Mouse (Mus musculus) ovary, adult 18-20 months (tissue): ENCODE data around the gene Tbccd1.

ENCODE experiments used
- DNase-seq: peaks from one replicate; pipeline ENCODE4 v3.0.0; 2022; ENCODE audit warnings: low spot score, mixed read lengths

Tbccd1 gene

DNA sequence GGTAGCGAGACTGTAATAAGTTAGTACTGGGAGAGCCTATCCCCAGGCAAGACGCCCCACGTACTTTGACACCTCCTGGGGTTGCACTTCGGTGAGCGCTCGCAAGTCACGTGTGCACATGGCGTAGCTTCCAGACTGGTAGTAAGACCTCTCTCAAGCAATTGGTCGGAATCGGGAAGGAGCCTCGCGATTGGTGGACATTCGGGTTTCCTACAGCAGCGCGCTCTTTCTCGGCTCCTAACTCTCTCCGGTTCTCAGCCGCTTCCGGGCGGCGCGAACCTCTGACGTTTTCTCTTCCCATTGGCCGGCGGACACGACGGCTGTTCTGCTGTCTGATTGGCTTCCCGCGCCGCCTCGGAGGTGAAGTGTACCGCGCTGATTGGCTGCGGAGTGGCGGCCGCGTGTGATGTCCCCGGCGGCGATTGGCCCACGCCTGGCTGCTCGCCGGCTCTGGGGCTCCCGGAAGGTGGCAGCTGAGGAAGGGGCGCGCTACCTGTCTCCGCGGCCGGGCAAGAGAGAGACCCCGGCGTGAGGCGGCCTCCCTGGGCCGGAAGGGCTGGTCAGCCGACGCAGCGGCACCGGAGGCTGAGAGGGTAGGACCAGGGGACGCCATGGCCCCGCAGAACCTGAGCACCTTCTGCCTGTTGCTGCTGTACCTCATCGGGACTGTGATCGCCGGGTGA lies at the start of gene Tbccd1, which contains the start of gene Dnajb11:
Gene Tbccd1, minus strand, starts transcription at position 239 of the 683 bp plus-strand sequence.
Gene Dnajb11, plus strand, starts transcription at position 415 of the 683 bp plus-strand sequence.
- DNase-seq: peak; percentile 98

DNA sequence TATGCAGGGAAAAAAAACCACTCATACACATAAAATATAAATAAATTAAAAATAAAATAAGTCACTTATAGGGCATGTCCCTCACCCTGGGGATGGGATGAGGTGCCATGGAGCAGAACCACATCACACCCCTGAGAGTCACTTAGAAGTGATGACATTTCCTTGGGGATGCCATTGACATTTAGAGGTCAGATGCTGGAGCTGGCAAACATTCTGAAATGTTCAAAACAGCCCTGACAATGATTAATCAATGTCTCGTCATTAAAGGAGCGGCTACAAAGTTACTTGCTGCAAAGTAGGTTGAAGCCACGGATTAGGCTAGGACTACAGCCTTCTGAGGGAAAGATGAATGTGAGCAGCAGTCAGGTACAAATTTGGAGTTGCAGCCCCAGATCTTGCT lies 43.9 kb upstream of the Tbccd1 start:
- DNase-seq: no peak

DNA sequence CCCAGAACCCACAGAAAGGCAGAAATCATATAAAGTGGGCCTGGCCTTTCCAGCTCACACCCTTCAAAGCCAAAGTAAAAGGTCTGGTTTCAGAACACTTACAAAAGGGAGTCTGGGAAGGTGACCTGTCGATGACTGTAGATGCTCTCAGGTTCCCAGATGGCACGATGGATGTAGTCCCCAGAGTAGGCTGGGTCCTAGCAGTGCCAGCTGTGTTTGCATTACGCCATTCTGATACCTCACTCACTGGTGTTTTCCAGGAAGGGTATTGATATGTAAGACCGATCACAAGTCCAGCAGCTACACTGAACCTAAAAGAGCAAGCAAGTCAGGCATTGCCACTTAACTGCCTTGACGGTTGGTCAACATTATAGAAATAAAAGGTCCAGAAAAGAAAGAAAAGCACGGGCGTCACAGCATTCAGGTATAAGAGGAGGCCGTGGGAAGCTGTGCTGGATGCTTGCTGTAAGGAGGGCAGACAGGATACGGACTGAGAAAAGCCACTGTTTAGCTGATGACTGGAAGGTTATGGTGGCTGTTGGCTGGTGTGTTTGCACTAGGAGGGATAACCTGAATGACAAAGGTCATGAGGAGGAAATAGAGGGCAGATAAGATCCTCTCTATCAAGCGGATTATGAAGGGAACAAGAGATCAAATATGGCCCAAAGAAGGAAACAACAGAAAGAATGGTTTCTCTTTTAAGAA lies 42.5 kb upstream of the Tbccd1 start:
- DNase-seq: no peak

DNA sequence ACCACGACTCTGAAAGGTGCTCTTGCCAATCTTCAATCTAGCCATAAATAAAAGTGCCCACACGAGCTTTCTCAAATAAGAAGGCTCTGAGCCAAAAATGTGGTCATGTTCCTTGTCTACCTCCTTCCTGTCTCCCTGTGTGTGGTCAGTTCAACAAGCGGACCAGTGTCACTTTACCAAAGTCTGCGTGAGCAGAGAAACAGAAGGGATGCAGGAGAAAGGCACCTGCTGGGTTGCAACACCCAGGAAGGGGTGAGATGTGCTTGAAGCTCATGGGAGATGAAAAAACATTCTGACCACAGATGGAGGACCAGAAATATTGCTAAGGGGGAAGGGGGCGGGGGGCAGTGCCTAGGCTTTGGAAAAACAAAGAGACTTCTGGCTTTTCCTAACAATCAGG lies 41.9 kb upstream of the Tbccd1 start:
- no peak for DNase-seq

DNA sequence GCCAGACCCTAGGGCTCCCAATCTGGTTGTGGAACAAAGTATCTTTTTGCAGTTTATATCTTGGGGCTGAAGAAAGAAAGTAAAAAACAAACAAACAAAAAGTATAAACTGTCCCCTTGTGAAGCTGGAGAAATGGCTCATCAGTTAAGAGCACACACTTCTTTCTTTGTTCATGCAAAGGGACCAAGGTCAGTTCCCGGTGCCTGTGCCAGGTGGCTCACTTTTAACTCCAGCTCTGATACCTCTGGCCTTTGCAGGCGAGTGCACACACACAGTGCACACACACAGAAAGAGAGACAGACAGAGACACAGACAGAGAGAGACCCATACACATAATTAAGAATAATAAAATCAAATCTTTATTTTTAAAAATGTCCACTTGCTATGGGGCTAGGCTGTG lies 39.1 kb upstream of the Tbccd1 start:
- DNase-seq: no peak

DNA sequence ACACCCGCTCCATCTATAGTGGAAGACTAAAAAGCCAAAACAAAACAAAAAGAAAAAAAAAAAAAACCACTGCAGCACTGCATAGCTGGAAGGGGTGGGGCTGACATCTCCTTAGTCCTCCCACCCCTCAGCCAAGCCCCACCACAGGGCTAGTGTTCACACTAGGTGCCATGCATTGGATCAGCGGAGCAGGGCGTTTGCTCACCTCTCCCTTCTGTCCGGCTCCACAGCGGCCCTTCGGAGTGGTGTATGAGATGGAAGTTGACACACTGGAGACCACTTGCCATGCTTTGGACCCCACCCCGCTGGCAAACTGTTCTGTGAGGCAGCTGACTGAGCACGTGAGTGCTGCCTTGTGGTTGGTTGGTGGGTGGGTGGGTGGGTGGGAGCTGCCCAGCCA lies 36.6 kb upstream of the Tbccd1 start:
- DNase-seq: no peak

DNA sequence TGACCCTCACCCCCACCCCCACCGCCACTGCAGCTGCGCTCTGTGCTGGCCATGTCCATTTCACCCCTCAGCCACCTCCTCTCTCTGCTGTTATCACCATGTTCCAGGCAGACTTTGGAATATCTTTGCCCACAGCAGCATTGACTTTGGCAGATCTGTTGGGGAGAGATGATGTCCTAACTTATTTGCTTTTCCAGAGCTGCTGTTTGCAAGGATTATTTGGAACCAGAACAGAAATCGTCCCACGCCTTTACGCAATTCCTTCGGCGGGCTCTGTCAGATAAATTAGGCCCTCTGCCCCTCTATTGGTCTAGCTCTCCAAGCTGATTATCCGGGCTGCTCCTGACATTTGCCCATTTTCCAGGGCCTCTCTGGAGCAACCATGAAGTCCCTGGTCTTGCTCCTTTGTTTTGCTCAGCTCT lies 34.3 kb upstream of the Tbccd1 start:
- DNase-seq: no peak

DNA sequence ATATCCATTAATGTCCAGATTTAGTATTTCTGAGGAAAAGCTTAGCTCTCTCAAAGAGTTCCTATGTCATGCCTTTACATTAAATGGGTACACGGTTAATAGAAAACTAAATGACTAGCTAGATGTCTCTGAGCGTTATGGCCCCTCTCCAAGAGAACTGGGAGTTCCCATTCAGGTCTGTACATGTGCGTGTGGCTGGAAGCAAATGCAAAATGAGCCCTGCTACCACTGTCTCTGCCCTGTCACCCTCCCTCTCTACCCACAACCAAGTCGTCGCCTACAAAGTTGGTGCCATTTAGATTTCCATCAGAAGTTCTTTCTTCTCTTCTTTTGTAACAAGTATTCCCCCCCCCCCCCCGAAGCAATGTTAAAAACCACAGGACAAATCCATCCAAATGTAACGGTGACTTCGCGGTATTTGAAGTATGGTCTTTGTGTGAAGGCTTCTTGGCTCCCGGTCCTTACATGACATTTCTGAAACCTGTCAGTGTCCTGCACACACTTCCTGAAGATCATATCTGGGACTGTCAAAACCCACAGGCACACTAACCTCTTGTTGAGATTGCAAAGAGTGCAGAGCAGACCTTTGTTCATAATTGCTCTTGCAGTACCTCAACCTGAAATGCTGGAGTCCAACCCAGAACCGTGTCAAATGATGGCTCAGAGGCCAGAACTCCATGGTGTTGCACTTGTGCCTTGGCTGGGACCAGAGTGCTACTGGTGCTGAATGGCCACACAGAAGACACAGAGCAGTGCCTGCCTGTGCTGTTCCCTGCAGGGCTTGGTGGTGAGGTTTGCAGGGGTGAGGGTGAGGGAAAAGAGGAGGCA lies 33.4 kb upstream of the Tbccd1 start, which contains the start of gene Ahsg:
Gene Ahsg, plus strand, starts transcription at position 595 of the 828 bp plus-strand sequence.
- DNase-seq: no peak

DNA sequence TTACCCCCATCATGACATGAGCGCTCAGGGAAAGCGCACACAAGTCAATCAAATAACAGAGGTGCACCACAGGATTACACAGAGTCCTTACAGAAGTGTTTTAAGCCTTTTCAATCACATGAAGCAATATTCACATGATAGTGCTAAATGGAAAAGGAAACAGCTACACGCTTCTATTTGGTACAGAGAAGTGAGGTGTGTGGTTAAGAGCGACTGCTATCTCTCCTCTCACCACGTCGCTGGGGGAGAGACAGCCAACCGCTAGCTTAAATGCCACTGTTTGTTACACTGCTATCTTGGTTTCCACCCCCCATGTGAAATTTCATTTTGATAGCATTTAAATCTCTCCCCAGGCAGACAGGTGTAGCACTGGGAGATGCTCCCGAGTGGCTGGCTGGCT lies 32.2 kb upstream of the Tbccd1 start:
- DNase-seq: no peak

DNA sequence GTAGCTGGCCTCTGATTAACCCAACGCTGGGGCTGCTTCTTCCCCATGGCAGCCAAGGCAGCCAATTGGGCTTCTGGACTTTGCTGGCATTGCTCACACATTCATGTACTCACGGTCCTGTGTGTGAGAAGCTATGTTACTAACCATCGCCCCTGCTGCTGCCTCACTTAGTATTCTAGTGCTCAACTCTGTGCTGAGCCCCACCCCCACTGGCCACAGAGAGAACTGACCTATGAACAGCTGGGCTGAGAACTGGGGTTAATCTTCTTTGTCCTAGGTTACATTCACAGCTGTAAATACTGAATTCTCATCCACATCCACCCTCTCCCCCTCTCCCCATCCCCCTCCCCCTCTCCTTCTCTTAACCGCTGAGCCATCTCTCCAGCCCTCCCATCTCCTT lies 31.4 kb upstream of the Tbccd1 start:
- DNase-seq: no peak

DNA sequence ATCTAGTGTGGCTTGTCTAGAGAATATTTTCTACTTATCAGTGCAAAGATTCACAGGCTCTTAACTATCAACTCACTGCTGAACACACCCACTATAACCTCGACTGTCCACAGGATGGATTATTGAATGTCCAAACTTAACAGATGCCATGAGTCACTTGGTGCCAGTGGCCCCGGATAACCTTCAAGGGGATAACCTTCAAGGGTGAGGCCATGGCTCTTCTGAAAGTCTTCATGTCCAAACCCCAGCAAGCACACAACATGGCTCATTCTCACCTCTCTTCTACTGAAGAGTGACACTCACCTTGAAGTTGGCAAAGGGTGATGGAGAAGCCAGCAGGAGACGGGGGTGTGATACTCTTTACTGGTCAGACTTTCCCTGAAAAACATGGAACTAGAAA lies 29.3 kb upstream of the Tbccd1 start:
- no peak for DNase-seq

DNA sequence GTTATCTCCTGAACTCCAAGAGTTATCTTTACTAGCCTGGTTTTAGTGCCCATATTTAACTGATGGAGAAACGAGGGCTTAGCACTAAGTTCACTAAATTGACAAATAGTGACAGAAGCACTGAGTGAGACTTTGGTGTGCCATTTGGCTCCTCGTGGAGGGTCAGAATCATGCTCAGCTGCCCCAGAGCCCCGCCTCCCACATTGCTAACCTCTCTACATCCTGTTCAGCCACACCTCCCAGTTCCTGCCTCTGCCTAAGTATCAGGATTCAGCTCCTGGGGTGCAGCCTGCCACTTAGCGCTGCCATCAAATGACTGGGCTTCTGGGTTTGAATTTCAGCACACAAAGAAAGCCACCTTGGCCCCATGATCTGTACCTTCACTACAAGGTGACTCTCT lies 27.9 kb upstream of the Tbccd1 start:
- no peak for DNase-seq

DNA sequence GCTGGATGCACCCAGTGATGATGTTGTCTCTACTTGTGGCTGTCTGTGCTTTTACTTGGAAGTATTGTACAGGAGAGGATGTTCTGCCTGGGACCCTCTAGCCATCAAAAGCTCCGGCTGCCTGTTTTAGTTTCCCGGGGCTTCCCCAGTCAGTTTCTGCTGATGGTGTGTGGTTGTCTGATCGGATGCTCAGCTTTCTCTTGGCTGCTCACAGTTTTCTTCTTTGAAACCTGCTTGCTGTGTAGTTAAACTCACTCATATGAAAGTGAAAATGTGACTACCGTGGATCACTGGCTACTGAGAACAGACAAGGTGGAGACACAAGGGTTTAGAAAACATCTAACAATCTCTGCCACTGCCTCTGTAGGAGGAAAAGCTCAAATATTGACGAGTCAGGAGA lies 26.0 kb upstream of the Tbccd1 start:
- no peak for DNase-seq

DNA sequence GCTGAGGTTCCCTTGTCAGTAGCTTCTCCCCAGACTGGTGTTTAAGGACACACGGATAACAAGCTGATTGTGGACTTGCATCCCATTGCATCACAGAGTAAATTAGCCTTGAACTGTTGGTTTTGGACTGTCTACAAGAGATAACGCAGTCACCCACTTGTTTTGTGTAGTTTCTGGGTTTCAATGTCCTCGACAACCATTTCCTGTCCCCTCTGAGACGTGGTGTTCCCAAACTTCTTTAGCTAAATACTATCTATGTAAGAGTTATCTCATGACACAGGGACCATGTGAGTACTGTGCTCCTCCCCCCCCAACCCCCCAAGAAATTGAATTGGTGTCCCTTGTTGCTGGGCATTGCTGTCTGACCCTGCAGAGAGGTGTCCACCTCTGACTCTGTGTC lies 24.0 kb upstream of the Tbccd1 start:
- DNase-seq: peak; percentile 30

DNA sequence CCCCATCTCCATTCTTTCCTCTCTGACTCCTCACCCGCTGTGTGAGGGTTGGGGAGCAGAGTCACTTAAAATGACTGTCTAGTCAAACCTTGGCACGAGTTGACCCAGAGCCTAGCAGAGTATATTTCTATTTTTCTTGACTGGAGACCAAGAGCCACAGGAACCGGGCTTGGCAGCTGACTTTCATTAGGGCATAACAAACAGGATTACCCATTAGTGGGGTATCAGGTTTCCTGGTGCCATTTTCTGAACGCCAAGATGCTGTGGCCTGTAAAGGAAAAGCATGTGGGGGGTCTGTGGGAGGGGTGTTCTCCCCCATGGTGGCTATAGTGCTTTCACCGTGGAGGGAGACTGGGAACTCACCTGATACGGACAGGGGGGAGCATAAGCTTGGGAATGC lies 23.4 kb upstream of the Tbccd1 start:
- no peak for DNase-seq

DNA sequence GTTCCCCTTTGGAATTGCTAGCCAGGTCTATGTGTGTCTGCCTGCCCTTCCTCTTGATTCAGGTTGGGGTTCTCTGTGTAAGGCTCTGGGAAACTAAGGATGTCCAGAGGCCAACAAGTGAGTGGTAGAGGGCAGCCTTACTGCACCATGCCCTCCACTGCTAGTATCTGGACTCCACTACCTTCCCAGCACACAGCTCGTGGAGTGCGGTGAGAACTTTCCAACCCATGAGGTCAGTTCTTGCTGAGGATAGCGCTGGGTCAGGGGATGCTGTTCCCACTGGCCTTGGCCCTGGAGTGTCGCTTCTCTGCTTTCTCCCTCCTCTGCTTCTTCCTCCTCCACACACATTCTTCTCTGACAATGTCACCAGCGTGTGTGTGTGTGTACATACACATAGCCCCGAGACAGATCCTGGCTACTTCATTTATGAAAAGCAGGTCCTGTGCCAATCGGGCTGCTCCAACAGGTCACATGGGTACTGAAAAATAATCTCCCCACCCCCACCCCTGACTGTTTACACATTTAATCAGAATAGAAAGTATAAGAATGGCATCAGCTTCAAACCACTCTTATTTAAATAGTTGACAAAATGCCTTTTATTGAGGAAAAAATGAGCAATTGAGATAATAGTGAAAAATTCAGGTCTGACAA lies 22.6 kb upstream of the Tbccd1 start:
- DNase-seq: peak; percentile 19

DNA sequence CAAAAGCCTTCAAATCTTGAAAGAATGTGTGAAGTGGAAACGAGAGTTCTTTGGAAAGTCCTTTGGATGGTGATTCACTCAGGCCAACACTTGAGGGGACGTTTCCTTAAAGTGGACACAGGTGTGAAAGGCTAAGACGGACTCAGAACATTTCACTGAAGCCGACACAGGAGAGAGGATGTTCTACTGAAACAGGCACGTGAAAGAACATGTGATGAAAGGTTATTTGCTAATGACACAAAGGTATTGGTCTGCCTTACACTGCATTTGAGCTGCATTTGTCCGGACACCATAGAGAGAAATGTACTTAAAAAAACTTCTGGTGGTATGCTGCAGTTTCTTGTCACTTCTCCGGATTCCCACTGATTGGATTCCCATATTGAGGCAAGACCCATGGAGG lies 21.2 kb upstream of the Tbccd1 start:
- no peak for DNase-seq

DNA sequence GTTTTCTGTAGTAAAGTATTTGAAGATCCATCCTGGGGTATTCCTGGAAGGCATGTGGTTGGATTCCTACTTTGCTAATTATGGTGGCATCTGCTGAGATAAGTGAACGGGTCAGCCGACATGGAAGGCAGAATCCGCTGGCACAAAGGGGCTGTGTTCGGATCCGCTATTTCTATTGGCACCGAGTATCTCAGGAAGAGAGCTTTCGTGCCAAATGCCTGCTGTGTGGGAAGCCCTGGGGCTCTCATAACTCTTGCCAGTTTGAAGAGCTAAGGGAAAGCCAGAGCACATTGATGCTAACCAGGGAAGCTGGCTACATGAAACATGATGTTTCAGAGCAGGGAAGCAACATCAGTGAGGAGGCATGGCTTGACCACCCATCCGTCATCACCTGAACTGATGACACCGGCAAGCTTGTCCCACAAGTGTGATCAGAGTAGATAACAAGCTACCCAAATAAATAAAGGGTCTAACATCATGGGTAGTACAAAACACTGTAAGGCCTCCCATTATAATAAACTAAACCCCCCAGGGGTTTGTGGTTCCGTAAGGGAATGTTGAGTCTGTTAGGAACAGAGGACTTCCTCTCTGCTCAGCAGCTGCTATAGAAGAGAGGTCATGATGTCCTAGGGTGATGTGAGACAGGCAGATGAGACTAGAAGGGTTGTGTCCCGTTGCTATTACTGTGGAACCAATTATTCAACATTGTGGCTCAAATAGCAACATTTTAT lies 20.4 kb upstream of the Tbccd1 start:
- DNase-seq: no peak

DNA sequence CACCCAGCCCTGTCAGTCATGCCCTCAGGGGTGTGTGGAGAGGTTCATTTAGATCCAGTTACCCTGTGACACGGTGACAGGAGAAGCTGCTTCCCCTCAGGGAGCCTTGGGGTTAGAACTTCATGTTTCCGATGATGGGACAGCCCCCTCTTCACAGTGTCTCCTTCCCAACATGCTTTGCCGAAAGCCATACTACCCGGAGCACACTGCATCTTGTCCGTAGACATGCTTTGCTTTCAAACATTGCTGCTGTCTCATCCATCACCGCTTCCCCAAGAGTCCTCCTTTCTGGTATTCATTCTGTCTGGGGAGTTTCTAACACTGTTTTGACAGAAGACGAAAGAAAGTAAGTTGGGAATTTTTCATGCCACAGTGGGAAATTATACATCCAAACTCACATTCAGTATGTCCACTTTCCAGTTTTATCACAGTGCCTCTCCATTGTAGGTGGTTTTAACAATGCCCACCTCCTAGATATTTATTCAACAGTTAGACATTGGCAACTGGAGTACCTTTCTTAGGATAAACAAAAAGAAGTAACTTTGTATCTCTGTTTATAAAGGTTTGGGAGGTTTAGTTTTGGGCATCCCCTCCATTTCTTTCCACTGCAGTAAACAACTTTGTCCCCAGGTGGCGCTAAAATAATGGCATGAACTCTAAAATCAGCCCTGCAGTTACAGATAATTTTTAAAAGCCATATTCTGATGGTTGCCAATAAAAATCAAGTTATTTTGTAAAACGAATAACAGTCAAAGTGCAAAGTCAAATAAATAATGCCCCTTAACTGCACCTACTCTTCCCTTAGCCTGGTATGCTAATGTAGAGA lies 19.0 kb upstream of the Tbccd1 start:
- no peak for DNase-seq

DNA sequence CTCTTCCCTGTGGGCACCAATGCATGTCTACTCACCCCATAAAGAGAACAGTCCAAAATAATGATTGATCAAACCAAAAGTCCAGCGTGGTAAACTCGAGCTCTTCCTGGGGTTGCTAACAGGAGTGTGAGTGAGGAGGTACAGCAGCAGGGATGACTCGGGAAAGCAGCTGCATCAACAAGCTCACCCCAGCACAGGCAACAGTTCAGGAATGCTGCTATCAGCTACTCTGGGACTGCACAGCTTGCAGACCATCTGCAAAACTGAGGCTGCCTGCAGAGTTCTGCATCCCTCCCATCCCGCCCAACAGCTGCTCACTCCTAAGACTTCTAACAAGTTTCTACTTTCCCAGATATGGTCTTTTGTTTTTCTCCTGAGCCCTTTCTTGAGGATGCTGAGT lies 15.9 kb upstream of the Tbccd1 start:
- DNase-seq: no peak

DNA sequence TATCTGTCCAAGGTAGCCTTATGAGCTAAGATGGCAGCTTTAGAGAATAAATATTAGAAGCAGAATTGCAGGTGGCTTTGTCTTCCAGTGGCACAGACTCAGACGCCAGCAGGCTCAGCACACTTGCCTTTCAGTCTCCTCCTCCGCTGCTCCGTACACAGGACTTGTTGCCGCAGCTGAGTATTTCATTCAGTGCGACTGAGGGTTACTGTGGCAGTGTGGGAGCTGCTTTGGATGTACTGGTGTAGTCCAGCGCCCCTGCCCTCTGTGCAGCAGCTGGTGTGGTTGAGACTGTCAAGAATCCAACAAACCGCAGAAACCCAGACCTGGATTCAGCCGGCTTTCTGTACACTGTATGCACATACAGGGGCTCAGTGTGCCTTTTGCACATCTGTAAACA lies 14.9 kb upstream of the Tbccd1 start:
- no peak for DNase-seq
